Mouse (Mus musculus): ENCODE results near the gene Dusp16. TPM values are rescaled to one million over a fixed set of nuclear protein-coding genes. Genes with fewer than 3 reads are reported as not detected.
A peak's percentile ranks its signal among the peaks of the same experiment; 100 is the strongest.

The Dusp16 gene
- polyA plus RNA-seq, 1 experiment from 2014 or later, result 14.9 TPM

DNA sequence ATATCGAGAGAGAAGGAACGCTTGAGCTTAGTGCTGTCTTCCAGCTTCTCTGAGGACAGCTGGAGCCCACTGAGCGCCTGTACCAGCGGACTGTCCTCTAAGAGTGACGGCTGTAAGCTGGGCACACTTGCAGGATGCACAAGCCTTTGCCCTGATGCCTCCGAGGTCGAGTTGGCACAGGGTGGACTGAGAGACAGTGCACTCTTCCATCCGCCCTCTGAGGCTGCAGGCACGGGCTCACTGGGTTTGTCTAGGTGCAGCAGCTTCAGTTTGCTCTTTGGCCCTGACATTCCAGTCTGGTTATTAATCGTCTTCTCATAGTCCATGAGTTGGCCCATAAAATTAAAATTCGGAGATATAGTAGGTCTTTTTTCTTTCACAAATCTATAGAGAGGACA is 73.8 kb downstream of the Dusp16 start:
- H3K9ac ChIP-seq (ENCODE audit: low read length), result no peak overlapping the region
- 88% methylated on average over 11 of the region's 11 CpGs for WGBS
- H3K36me3 ChIP-seq (ENCODE audit: control insufficient read depth, insufficient read depth), result peaks cover 31% of the 10 kb centered on the region
- H3K4me3 ChIP-seq (ENCODE audit: low read length), result no peak overlapping the region
- H3K4me1 ChIP-seq (ENCODE audit: control insufficient read depth, insufficient read depth, low read length), result peaks cover 9% of the 10 kb centered on the region
- no peak overlapping the region for H3K4me2 ChIP-seq (ENCODE audit: low read depth, low read length)
- ATAC-seq (replicated peaks; ENCODE audit: extremely low read depth, insufficient read depth, low FRiP score), result no peak
- no peaks in the 10 kb centered on the region for H3K9me3 ChIP-seq (replicated peaks; ENCODE audit: control insufficient read depth, low read length)
- H3K27ac ChIP-seq (ENCODE audit: low read length), result no peak overlapping the region
- H3K27me3 ChIP-seq (ENCODE audit: control insufficient read depth, insufficient read depth, low read length), result no peaks in the 10 kb centered on the region

DNA sequence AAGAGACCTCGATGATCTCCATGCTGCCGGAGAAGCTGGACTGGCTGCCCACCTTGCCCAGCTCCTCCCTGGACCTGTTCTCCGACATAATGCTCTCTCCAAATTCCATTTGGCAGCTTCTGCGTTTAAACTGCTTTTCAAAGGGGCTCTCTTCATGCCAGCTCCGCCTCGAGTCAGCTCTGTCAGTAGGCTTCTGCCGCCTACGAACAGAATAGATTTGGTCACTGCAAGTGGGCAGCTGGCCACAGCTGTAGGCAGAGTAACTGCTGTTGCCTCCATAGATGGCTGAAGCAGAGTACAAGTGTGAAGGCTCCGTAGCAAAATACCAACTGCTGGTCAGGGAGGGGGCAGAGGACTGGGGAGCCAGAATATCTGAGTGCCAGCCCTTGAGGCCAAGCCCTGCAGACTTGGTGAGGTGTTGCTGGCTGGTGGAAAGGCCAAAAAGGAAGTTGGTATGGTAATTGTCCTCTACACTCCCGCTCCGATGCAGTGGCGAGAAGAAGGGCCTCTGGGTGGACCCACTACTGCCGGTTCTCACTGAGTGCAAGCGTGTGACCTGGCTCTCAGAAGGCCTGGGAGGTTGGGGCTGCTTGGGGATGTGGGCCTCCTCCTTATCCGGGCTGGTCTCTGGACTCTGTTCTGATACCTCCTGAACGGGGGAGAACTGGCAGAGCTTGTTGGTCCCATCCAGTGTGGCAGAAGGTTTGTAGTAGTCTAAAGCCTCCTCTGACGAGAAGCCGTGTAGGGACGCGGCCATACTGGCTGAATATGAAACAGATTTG is 74.3 kb downstream of the Dusp16 start:
- H3K9me3 ChIP-seq (replicated peaks; ENCODE audit: control insufficient read depth, low read length), result no peaks in the 10 kb centered on the region
- H3K27me3 ChIP-seq (ENCODE audit: control insufficient read depth, insufficient read depth, low read length), result no peaks in the 10 kb centered on the region
- H3K36me3 ChIP-seq (ENCODE audit: control insufficient read depth, insufficient read depth), result peaks cover 28% of the 10 kb centered on the region
- peaks cover 9% of the 10 kb centered on the region for H3K4me1 ChIP-seq (ENCODE audit: control insufficient read depth, insufficient read depth, low read length)
- no peak overlapping the region for H3K4me3 ChIP-seq (ENCODE audit: low read length)
- no peak overlapping the region for H3K4me2 ChIP-seq (ENCODE audit: low read depth, low read length)
- ATAC-seq (replicated peaks; ENCODE audit: extremely low read depth, insufficient read depth, low FRiP score), result no peak
- no peak overlapping the region for H3K27ac ChIP-seq (ENCODE audit: low read length)
- 72% methylated on average over 20 of the region's 20 CpGs for WGBS
- no peak overlapping the region for H3K9ac ChIP-seq (ENCODE audit: low read length)

GRCm38 (mm10) chr6:134716168-134716587 is 76.2 kb downstream of the Dusp16 start:
- Histone ChIP-seq H3K4me1 (ENCODE audit: control insufficient read depth, insufficient read depth, low read length) (peaks cover 9% of the 10 kb centered on the region), H3K4me2 (ENCODE audit: low read depth, low read length) (no peak overlapping the region), H3K36me3 (ENCODE audit: control insufficient read depth, insufficient read depth) (peaks cover 28% of the 10 kb centered on the region), H3K9ac (ENCODE audit: low read length) (no peak overlapping the region), H3K27ac (ENCODE audit: low read length) (0 out of 2 replicates have a peak overlapping the region, but pooled peaks have one; percentile 47), H3K9me3 (replicated peaks; ENCODE audit: control insufficient read depth, low read length) (no peaks in the 10 kb centered on the region), H3K4me3 (ENCODE audit: low read length) (no peak overlapping the region), H3K27me3 (ENCODE audit: control insufficient read depth, insufficient read depth, low read length) (no peaks in the 10 kb centered on the region)
- WGBS, result 30% methylated on average over 6 of the region's 6 CpGs
- ATAC-seq (replicated peaks; ENCODE audit: extremely low read depth, insufficient read depth, low FRiP score), result peak; percentile 58; the same call in 1 of the 2 replicates

DNA sequence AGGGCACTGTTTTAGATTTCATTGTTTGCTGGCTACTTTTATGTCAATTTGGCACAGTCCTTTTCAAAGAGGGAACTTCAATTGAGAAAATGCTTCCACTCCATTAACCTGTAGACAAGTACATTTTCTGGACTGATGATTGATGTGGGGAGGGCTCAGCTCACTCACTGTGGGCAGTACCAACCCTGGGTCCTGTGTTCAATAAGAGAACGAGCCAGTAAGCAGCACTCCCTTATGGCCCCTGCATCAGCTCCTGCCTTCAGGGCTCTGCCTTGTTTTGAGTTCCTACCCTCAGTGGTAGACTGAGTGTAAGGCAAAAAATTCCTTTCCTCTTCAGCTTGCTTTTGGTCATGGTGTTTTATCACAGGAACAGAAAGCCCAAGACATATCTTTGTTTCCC is 78.5 kb downstream of the Dusp16 start:
- 84% methylated on average over 1 of the region's 1 CpGs for WGBS
- Histone ChIP-seq H3K27me3 (ENCODE audit: control insufficient read depth, insufficient read depth, low read length) (no peaks in the 10 kb centered on the region), H3K4me1 (ENCODE audit: control insufficient read depth, insufficient read depth, low read length) (peaks cover 14% of the 10 kb centered on the region), H3K9ac (ENCODE audit: low read length) (no peak overlapping the region), H3K36me3 (ENCODE audit: control insufficient read depth, insufficient read depth) (peaks cover 17% of the 10 kb centered on the region), H3K4me3 (ENCODE audit: low read length) (no peak overlapping the region), H3K9me3 (replicated peaks; ENCODE audit: control insufficient read depth, low read length) (no peaks in the 10 kb centered on the region), H3K4me2 (ENCODE audit: low read depth, low read length) (no peak overlapping the region), H3K27ac (ENCODE audit: low read length) (no peak overlapping the region)
- no peak for ATAC-seq (replicated peaks; ENCODE audit: extremely low read depth, insufficient read depth, low FRiP score)

DNA sequence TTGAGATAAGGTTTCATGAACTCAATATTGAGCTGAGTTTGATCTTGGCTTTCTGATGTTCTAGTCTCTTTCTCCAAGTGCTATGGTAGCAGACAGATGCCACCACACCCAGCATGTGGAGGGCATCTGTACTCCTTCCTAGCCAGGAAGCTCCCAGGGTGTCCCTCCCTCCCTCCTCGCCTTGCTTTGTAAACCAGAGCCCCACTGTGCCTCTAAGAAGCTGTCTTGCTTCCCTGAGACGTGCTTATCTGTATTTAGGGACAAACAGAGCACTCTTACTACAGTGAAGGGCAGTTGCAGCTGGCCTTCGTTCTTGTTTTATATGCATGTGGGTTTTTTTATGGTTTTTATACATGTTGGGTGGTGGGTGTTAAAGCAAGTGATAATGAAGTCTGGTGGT is 79.1 kb downstream of the Dusp16 start:
- peaks cover 16% of the 10 kb centered on the region for H3K36me3 ChIP-seq (ENCODE audit: control insufficient read depth, insufficient read depth)
- H3K9ac ChIP-seq (ENCODE audit: low read length), result no peak overlapping the region
- H3K27ac ChIP-seq (ENCODE audit: low read length), result no peak overlapping the region
- no peak overlapping the region for H3K4me3 ChIP-seq (ENCODE audit: low read length)
- no peaks in the 10 kb centered on the region for H3K27me3 ChIP-seq (ENCODE audit: control insufficient read depth, insufficient read depth, low read length)
- WGBS, result 44% methylated on average over 3 of the region's 3 CpGs
- peaks cover 14% of the 10 kb centered on the region for H3K4me1 ChIP-seq (ENCODE audit: control insufficient read depth, insufficient read depth, low read length)
- H3K9me3 ChIP-seq (replicated peaks; ENCODE audit: control insufficient read depth, low read length), result no peaks in the 10 kb centered on the region
- no peak for ATAC-seq (replicated peaks; ENCODE audit: extremely low read depth, insufficient read depth, low FRiP score)
- H3K4me2 ChIP-seq (ENCODE audit: low read depth, low read length), result no peak overlapping the region

DNA sequence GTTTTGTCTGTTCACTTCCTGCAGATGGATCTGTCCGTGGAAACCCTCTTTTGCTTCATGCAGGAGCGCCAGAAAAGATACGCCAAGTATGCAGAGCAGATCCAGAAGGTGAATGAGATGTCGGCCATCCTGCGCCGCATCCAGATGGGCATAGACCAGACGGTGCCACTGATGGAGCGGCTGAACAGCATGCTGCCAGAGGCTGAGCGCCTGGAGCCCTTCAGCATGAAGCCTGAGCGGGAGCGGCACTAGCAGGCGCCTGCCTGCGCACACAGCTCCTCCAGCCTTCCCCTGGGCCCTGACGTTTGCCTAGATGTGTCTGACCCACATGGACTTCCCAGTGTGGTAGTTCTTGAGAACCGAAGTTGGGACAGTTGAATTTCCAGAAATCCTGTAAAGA is 82.4 kb downstream of the Dusp16 start:
- 82% methylated on average over 15 of the region's 15 CpGs for WGBS

GRCm38 (mm10) chr6:134706467-134706866 is 86.0 kb downstream of the Dusp16 start:
- no peaks in the 10 kb centered on the region for H3K27me3 ChIP-seq (ENCODE audit: control insufficient read depth, insufficient read depth, low read length)
- H3K9me3 ChIP-seq (replicated peaks; ENCODE audit: control insufficient read depth, low read length), result no peaks in the 10 kb centered on the region
- no peak overlapping the region for H3K27ac ChIP-seq (ENCODE audit: low read length)
- H3K4me2 ChIP-seq (ENCODE audit: low read depth, low read length), result no peak overlapping the region
- H3K36me3 ChIP-seq (ENCODE audit: control insufficient read depth, insufficient read depth), result no peaks in the 10 kb centered on the region; the same call in 1 of the 2 replicates
- ATAC-seq (replicated peaks; ENCODE audit: extremely low read depth, insufficient read depth, low FRiP score), result no peak
- H3K9ac ChIP-seq (ENCODE audit: low read length), result no peak overlapping the region
- H3K4me1 ChIP-seq (ENCODE audit: control insufficient read depth, insufficient read depth, low read length), result peaks cover 5% of the 10 kb centered on the region; the same call in 1 of the 2 replicates
- 84% methylated on average over 4 of the region's 4 CpGs for WGBS
- H3K4me3 ChIP-seq (ENCODE audit: low read length), result no peak overlapping the region

More for the DNA sequence above, 82.4 kb downstream of the Dusp16 start:
- Histone ChIP-seq H3K9ac (ENCODE audit: low read length) (no peak overlapping the region), H3K36me3 (ENCODE audit: control insufficient read depth, insufficient read depth) (peaks cover 2% of the 10 kb centered on the region; the same call in 1 of the 2 replicates), H3K4me2 (ENCODE audit: low read depth, low read length) (no peak overlapping the region), H3K27ac (ENCODE audit: low read length) (no peak overlapping the region), H3K27me3 (ENCODE audit: control insufficient read depth, insufficient read depth, low read length) (no peaks in the 10 kb centered on the region), H3K9me3 (replicated peaks; ENCODE audit: control insufficient read depth, low read length) (no peaks in the 10 kb centered on the region), H3K4me3 (ENCODE audit: low read length) (no peak overlapping the region), H3K4me1 (ENCODE audit: control insufficient read depth, insufficient read depth, low read length) (peaks cover 5% of the 10 kb centered on the region; the same call in 1 of the 2 replicates)
- ATAC-seq (replicated peaks; ENCODE audit: extremely low read depth, insufficient read depth, low FRiP score), result no peak

DNA sequence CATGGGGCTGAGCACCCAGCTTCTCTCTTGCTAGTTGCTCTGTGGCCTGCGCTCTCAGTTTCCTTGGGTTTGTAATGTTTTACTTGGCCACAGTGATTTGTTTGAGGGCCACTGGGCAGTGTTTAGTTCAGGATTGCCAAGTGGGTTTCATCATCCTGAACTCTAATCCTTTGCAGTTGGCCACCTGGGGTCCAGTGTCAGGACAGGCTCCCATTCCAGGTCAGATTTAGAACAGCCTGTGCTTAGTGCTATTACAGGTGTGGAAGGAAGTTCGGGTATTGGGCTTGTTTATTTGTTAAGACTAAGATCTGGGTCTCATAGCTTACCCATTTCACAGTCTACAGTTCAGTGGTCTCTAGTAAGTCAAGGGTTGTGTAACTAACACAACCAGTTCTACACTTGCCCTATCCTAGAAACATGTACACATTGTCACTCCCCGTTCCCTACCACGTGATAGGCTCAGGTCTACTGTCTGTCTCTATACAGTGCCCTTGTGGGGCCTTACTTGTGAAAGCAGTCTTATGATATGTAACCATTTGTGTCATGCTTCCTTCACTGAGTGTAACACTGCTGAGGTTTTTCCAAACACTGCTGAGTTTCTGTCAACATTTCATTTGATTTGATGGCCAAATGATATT is 89.3 kb downstream of the Dusp16 start:
- H3K36me3 ChIP-seq (ENCODE audit: control insufficient read depth, insufficient read depth), result no peaks in the 10 kb centered on the region; the same call in 1 of the 2 replicates
- no peaks in the 10 kb centered on the region for H3K4me1 ChIP-seq (ENCODE audit: control insufficient read depth, insufficient read depth, low read length)
- H3K9ac ChIP-seq (ENCODE audit: low read length), result no peak overlapping the region
- H3K27me3 ChIP-seq (ENCODE audit: control insufficient read depth, insufficient read depth, low read length), result no peaks in the 10 kb centered on the region
- WGBS, result 83% methylated on average over 4 of the region's 4 CpGs
- no peak overlapping the region for H3K27ac ChIP-seq (ENCODE audit: low read length)
- no peak overlapping the region for H3K4me2 ChIP-seq (ENCODE audit: low read depth, low read length)
- no peak for ATAC-seq (replicated peaks; ENCODE audit: extremely low read depth, insufficient read depth, low FRiP score)
- H3K4me3 ChIP-seq (ENCODE audit: low read length), result no peak overlapping the region
- no peaks in the 10 kb centered on the region for H3K9me3 ChIP-seq (replicated peaks; ENCODE audit: control insufficient read depth, low read length)

- no peak for ATAC-seq (replicated peaks; ENCODE audit: extremely low read depth, insufficient read depth, low FRiP score)
- no peak overlapping the region for H3K9ac ChIP-seq (ENCODE audit: low read length)
- H3K4me3 ChIP-seq (ENCODE audit: low read length), result no peak overlapping the region
- H3K36me3 ChIP-seq (ENCODE audit: control insufficient read depth, insufficient read depth), result no peaks in the 10 kb centered on the region
- no peak overlapping the region for H3K27ac ChIP-seq (ENCODE audit: low read length)
- H3K9me3 ChIP-seq (replicated peaks; ENCODE audit: control insufficient read depth, low read length), result no peaks in the 10 kb centered on the region
- H3K27me3 ChIP-seq (ENCODE audit: control insufficient read depth, insufficient read depth, low read length), result no peaks in the 10 kb centered on the region
- H3K4me2 ChIP-seq (ENCODE audit: low read depth, low read length), result no peak overlapping the region
- 92% methylated on average over 7 of the region's 7 CpGs for WGBS
- peaks cover 2% of the 10 kb centered on the region; the same call in 1 of the 2 replicates for H3K4me1 ChIP-seq (ENCODE audit: control insufficient read depth, insufficient read depth, low read length)
Observed at GRCm38 (mm10) chr6:134702184-134702583, 90.2 kb downstream of the Dusp16 start.

Data from heart, embryonic 16.5 days (tissue).